13 mouse cellular contexts compared by ENCODE assay signal in genomic region chr4:155120583-155120982, GRCm38 (mm10). TPM values are rescaled to one million over a fixed set of nuclear protein-coding genes. Genes with fewer than 3 reads are reported as not detected.
A peak's percentile ranks its signal among the peaks of the same experiment; 100 is the strongest.
DNase-seq lines count a peak whose midpoint lies in the region; ATAC-seq and TF ChIP-seq lines count a peak whose summit lies in the region.
"Had no signal": no experiment of that assay in that cellular context is flagged by ENCODE, and none has a peak within 500 bp of the region (broad histone marks: within the 10 kb centered on the region; RNA-seq: fewer than 3 reads in every experiment).

No protein-coding gene starts in this region.

- no peak overlapping the region for H3K4me2 ChIP-seq in intestine, embryonic 14.5 days (ENCODE audit: low read length)
- H3K4me2 ChIP-seq in liver, embryonic 14.5 days (ENCODE audit: low read depth), result no peak overlapping the region

- H3K27me3 ChIP-seq in intestine, embryonic 14.5 days (replicated peaks; ENCODE audit: control insufficient read depth, insufficient read depth, low read length), result no peaks in the 10 kb centered on the region
- no peaks in the 10 kb centered on the region for H3K27me3 ChIP-seq in liver, embryonic 14.5 days (ENCODE audit: control insufficient read depth, insufficient read depth, low read length)

- peak overlapping the region; percentile 24; the same call in 1 of the 2 replicates for H3K27ac ChIP-seq in intestine, embryonic 14.5 days (ENCODE audit: low read depth)
- no peak overlapping the region for H3K27ac ChIP-seq in liver, embryonic 14.5 days

- H3K36me3 ChIP-seq in intestine, embryonic 14.5 days (ENCODE audit: control insufficient read depth, insufficient read depth, low read length), result no peaks in the 10 kb centered on the region
- H3K36me3 ChIP-seq in liver, embryonic 14.5 days (replicated peaks; ENCODE audit: control insufficient read depth, insufficient read depth, low read depth), result no peaks in the 10 kb centered on the region

- H3K9ac ChIP-seq in intestine, embryonic 14.5 days (ENCODE audit: low read length), result no peak overlapping the region
- no peak overlapping the region for H3K9ac ChIP-seq in liver, embryonic 14.5 days (replicated peaks)

- peaks cover 14% of the 10 kb centered on the region; the same call in 1 of the 2 replicates for H3K9me3 ChIP-seq in intestine, embryonic 14.5 days (ENCODE audit: control insufficient read depth, low read length)
- H3K9me3 ChIP-seq in liver, embryonic 14.5 days (ENCODE audit: control insufficient read depth, low read length), result no peaks in the 10 kb centered on the region

- no peak for TF ChIP-seq CTCF in liver, embryonic 14.5 days (IDR thresholded peaks at IDR 0.05; ENCODE audit: low read depth)

- no peak overlapping the region for H3K4me3 ChIP-seq in intestine, embryonic 14.5 days (ENCODE audit: low read depth, low read length)
- H3K4me3 ChIP-seq in liver, embryonic 14.5 days (ENCODE audit: insufficient read depth in 1 of 2, low read depth in 2 of 2, low read length in 2 of 2), result no peak overlapping the region

- DNase-seq in lung, postnatal 36 days, result peak; percentile 42
- DNase-seq in lung, postnatal 14 days, result no peak
- DNase-seq in intestine, embryonic 14.5 days (ENCODE audit: low spot score), result no peak
- DNase-seq in liver, embryonic 14.5 days (ENCODE audit: low read depth in 3 of 3, low spot score in 3 of 3), result peak in 2 of 3 experiments; percentile 18 to 22
- DNase-seq in yolk sac, embryonic 10.5 days (ENCODE audit: low spot score), result peak; percentile 84
- DNase-seq in embryo, embryonic 11 days, result no peak
- DNase-seq: adrenal gland, adult 8-10 months; cerebellum, adult 11-12 months; heart, postnatal 14 days; kidney, adult 2 months; retina, postnatal 1 day; thymus, adult 18-20 months had no signal

- peaks cover 24% of the 10 kb centered on the region for H3K4me1 ChIP-seq in intestine, embryonic 14.5 days (replicated peaks; ENCODE audit: control insufficient read depth, insufficient read depth, low read length)
- H3K4me1 ChIP-seq in liver, embryonic 14.5 days (replicated peaks; ENCODE audit: control insufficient read depth in 2 of 2, insufficient read depth in 2 of 2, low read length in 1 of 2), result peaks cover 29 to 44% of the 10 kb centered on the region in 2 experiments

- ATAC-seq in intestine, embryonic 14.5 days (replicated peaks; ENCODE audit: low FRiP score, low TSS enrichment, low read depth), result peak; percentile 78
- ATAC-seq in liver, embryonic 14.5 days (ENCODE audit: insufficient read depth), result peak; percentile 46
- no peak for ATAC-seq in CD4-positive, CD25-positive, alpha-beta regulatory T cell, adult 4 months

- no peak for TF ChIP-seq EP300 in liver, embryonic 14.5 days (IDR thresholded peaks at IDR 0.05; ENCODE audit: low read depth)

- 54% methylated on average over 5 of the region's 5 CpGs for WGBS in intestine, embryonic 14.5 days
- WGBS in liver, embryonic 14.5 days (ENCODE audit: insufficient replicate concordance), result 26% methylated on average over 5 of the region's 5 CpGs

RNA-seq across cellular contexts. Expression of gene Morn1, which starts 34.2 kb away (rescaled TPM):
- 3.8 and 5.5 TPM in 2 replicates for polyA plus RNA-seq in intestine, embryonic 14.5 days (2014; fragmentation: Nextera tagmentation; extraction: Ambion mirVana)
- 1.0 and 1.1 TPM in 2 replicates for polyA plus RNA-seq in liver, embryonic 14.5 days (2012; rRNA removed)
- 0.85 and 1.2 TPM in 2 replicates for polyA plus RNA-seq in liver, embryonic 14.5 days (2014; fragmentation: Nextera tagmentation; extraction: Ambion mirVana)
- 1 to 10 TPM; 1.9 to 4.5 TPM for polyA plus RNA-seq in CD4-positive, CD25-positive, alpha-beta regulatory T cell, adult 4 months (2017; shearing (Covaris generic))

RNA-seq across cellular contexts. Expression of gene Rer1, which starts 34.4 kb away (rescaled TPM):
- 188 and 191 TPM in 2 replicates for polyA plus RNA-seq in intestine, embryonic 14.5 days (2014; fragmentation: Nextera tagmentation; extraction: Ambion mirVana)
- 39.6 and 50.8 TPM in 2 replicates for polyA plus RNA-seq in liver, embryonic 14.5 days (2012; rRNA removed)
- 95.1 and 97.7 TPM in 2 replicates for polyA plus RNA-seq in liver, embryonic 14.5 days (2014; fragmentation: Nextera tagmentation; extraction: Ambion mirVana)
- polyA plus RNA-seq in CD4-positive, CD25-positive, alpha-beta regulatory T cell, adult 4 months (2017; shearing (Covaris generic)), result 100 to 1,000 TPM in 1 of 2 experiments, 10 to 100 TPM in 1; 84.8 to 110 TPM

RNA-seq across cellular contexts. Expression of gene Pex10, which starts 53.8 kb away (rescaled TPM):
- 6.5 and 8.9 TPM in 2 replicates for polyA plus RNA-seq in intestine, embryonic 14.5 days (2014; fragmentation: Nextera tagmentation; extraction: Ambion mirVana)
- 6.8 and 7.1 TPM in 2 replicates for polyA plus RNA-seq in liver, embryonic 14.5 days (2012; rRNA removed)
- polyA plus RNA-seq in liver, embryonic 14.5 days (2014; fragmentation: Nextera tagmentation; extraction: Ambion mirVana), result 1.7 and 2.6 TPM in 2 replicates
- polyA plus RNA-seq in CD4-positive, CD25-positive, alpha-beta regulatory T cell, adult 4 months (2017; shearing (Covaris generic)), result 10 to 100 TPM in 1 of 2 experiments, 1 to 10 TPM in 1; 9.7 to 10.4 TPM

Comparison
In these comparisons a context has a peak if more than half of its experiments do, and no peak if none do; other contexts are left out.
1. DNase-seq: peak in lung, postnatal 36 days (single experiment), liver, embryonic 14.5 days (2 of 3) and yolk sac, embryonic 10.5 days (single experiment); none in lung, postnatal 14 days (single experiment), intestine, embryonic 14.5 days (single experiment) and embryo, embryonic 11 days (single experiment).